Mouse (Mus musculus) testis, postnatal 14 days (tissue): ENCODE data around the gene Pde9a.

Experiments
- DNase-seq: peaks from one replicate; pipeline ENCODE4 v3.0.0; 2021; ENCODE audit warnings: low spot score

The Pde9a gene

DNA sequence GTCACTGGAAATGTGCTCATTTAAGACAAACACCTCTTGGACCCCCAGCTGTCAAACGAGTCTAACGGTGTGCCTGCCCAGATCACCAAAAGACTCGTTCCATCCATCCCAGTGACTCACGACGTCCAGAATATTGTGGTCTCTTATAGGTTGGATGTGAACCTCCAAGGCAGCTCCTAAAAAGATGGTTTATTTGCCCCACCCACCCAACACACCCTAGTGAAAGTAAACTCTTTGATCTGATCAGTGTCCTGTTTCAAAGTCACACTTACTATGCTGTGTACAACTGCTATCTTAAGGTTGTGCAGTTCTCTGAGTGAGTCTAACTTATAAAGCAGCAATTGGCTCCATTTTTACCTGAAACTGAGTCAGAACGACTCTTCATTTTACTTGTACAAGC is 126.6 kb downstream of the Pde9a start:
- no peak for DNase-seq

DNA sequence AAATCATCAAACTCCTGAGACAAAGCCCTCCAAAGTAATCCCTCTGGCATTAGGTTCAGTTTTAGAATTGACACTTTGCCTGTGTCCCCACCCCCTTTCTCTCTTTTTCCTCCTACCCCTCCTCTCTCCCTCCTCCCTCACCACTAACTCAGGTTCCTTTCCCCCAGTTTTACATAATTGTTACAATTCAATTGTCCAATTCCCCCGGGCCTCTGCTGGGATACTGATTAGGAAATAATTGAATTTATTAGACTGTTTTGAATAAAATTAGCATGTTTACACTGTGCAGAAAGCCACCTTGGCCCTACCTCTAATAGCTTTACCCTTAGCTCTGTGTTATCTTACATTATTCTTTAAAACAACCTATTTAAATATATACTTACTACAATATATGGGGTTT is 128.7 kb downstream of the Pde9a start:
- no peak for DNase-seq

DNA sequence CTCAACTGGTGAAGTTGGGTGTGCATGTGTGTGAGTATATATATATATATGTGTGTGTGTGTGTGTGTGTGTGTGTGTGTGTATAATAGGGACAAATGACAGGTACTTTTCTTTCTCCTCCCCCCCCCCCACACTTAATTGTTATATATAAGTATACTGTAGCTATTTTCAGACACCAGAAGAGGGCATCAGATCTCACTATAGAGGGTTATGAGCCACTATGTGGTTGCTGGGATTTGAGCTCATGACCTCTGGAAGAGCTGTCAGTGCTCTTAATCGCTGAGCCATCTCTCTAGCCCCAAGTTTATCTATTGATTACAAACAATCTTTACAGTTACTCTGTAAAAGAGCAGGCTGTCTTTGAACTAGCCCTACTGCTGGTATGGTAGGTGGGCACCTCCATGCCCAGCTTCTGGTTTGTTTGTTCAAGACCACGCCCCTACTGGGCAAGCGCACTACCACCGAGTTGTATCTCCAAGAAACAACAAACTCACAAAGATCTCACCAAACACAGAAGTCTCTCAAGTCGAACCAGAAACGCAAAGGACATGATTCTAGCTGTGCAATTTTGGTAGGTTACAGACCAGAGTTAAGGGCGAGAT is 133.4 kb downstream of the Pde9a start:
- no peak for DNase-seq

DNA sequence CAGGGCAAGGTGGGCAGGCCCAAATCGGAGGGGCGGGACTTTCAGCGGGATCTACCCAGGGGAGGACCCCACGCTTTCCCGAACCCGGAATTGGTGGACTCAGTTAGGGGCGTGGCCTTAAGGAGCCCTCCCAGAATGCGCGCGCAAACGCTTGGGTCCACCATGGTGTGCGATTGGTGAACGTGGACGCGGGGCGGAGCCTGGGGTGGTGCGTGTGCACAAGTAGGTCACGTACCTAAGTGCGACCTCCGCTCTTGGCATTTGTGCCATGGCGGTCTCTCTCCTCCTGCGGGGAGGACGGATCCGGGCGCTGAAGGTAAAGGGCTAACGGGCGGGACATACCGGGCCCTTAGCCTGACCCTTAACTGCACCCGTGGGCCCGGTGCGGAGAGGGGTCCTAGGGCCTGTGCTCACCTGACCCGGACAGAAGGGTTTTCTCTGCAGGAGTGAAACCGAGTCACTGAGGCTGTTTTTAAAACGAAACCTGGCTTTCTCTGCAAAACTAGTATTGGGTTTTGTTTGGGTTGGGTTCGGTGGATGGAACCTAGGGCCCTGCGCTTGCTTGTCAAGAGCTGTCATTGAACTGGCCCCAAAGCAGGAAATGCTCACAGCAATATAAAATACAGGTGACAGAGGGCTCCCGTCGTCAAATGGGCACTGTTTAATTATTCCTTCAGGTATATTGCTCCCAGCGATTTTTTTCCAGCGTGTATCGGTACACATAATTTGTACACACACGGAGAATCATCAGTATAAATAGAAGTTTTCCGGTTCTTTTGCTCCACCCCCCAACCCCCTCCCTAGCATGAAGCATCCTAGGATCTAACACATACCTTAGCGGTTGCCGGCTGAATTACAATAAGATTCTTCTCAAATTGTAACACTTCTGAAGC is 134.2 kb downstream of the Pde9a start, which contains the start of the genes Wdr4 and Ndufv3:
Gene Wdr4 (minus strand): TSS at position 35 of the 893 bp plus-strand sequence.
Gene Ndufv3 (plus strand): TSS at position 170 of the 893 bp plus-strand sequence.
- DNase-seq: peak; percentile 96

DNA sequence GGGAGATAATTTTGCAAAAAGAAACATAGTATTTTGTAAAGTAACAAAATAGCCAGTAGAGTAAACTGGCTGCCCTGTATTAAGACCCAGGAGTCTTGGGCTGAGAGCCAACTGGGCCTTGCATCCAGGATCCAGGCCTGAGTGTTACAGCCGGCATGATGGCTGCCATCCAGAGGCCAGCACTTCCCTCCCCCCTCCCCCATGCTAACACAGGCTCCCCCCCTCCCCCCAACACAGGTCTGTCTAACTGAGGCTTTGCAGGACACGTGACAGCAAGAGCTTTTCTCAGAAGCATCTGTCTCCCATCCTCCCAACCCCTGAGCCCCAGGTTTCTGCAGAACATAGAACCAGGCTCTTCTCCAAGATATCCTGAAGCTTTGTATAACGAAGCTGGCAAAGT is 134.9 kb downstream of the Pde9a start:
- DNase-seq: peak; percentile 80

DNA sequence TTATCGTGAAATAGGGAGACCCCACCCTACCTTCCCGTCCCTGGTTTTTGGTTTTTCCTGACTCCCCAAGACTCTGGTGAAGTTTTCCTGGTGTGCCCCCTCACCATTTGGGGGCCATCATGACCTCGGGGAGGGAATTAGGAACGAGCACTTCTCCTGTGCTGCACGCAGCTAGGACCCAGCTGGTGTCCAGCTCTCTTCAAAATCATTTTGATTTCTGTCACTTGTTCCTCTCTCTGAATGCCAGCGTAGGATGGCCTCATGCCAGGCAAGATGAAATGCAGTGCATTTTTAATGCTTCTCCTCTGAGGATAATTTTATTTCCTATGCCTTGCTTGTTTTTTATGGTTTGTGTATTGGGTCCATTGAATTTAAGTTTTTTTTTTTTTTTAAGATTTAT is 135.9 kb downstream of the Pde9a start:
- no peak for DNase-seq

DNA sequence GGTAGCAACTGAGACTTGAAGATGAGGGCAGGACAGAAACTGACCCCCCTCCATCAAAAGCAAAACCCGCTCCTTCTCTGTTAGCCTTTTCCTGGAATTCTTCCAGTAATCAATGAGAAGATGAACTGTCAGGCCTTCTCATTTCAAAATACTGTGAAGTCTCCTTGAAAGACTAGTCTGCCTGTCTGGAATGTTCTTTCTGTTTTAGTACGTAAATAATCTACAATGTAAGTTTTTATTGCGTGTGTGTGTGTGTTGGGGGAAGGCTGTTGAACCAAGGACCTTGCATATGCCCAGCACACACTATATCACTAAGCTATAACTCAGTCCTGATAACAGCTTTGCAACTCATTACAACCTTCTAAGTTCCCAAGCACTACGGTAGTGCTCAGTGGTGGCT is 139.1 kb downstream of the Pde9a start:
- no peak for DNase-seq

DNA sequence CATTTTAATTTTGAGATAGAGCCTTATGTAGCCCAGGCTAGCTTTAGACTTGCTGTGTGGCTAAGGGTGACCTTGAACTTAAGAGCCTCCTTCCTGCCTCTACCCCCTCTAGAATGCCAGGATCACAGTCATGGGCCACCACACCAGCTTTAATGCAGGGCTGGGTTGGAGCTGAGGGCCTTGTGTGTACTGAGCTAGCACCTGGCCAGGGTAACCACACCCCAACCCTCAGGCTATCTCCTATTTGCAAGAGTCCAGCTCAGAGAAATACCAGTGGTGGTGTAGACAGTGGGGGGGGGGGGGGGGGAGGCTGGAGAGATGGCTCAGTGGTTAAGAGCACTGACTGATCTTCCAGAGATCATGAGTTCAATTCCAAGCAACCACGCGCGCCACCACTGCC is 139.8 kb downstream of the Pde9a start:
- no peak for DNase-seq
